Comparison of ENCODE assay signal across 21 mouse cellular contexts in genomic region chr13:13552020-13552419, GRCm38 (mm10). TPM values are rescaled to one million over a fixed set of nuclear protein-coding genes. Genes with fewer than 3 reads are reported as not detected.
DNase-seq lines count a peak whose midpoint lies in the region; ATAC-seq and TF ChIP-seq lines count a peak whose summit lies in the region.
"Had no signal": no experiment of that assay in that cellular context is flagged by ENCODE, and none has a peak within 500 bp of the region (broad histone marks: within the 10 kb centered on the region; RNA-seq: fewer than 3 reads in every experiment).

No protein-coding gene starts in this region.

- no peak for TF ChIP-seq EP300 in MEL (IDR thresholded peaks at IDR 0.05; ENCODE audit: low read depth in 1 of 2, low read length in 2 of 2)

- H3K4me1 ChIP-seq in lung, embryonic 16.5 days (replicated peaks; ENCODE audit: control insufficient read depth, insufficient read depth, low read length): peaks cover 7% of the 10 kb centered on the region; the same call in 1 of the 2 replicates
- peaks cover 6 to 13% of the 10 kb centered on the region in 2 experiments; a peak in 3 of 4 replicates for H3K4me1 ChIP-seq in MEL (ENCODE audit: control insufficient read depth in 1 of 2, insufficient read depth in 2 of 2, low read length in 2 of 2)
- H3K4me1 ChIP-seq: forebrain, embryonic 15.5 days; limb, embryonic 13.5 days; neural tube, embryonic 13.5 days had no signal

- no peak for TF ChIP-seq POLR2A in MEL (IDR thresholded peaks at IDR 0.05; ENCODE audit: control insufficient read depth in 1 of 2, insufficient read depth in 1 of 2, low read depth in 1 of 2, low read length in 2 of 2, poor library complexity in 1 of 2)

- no peak for TF ChIP-seq RAD21 in MEL (IDR thresholded peaks at IDR 0.05; ENCODE audit: low read depth, low read length)

- ATAC-seq in lung, embryonic 16.5 days (ENCODE audit: low read depth): 0 out of 2 replicates have a peak, but pooled peaks have one; percentile 32
- ATAC-seq: forebrain, embryonic 15.5 days had no signal

- H3K9ac ChIP-seq in lung, embryonic 16.5 days (ENCODE audit: low read length): no peak overlapping the region
- no peak overlapping the region for H3K9ac ChIP-seq in MEL (ENCODE audit: control insufficient read depth, low read depth, low read length, poor library complexity, severe bottlenecking)
- H3K9ac ChIP-seq: forebrain, embryonic 15.5 days; limb, embryonic 13.5 days; liver, embryonic 14.5 days; neural tube, embryonic 13.5 days had no signal

- H3K27ac ChIP-seq in lung, embryonic 16.5 days (ENCODE audit: low read length): no peak overlapping the region
- H3K27ac ChIP-seq in MEL (ENCODE audit: control insufficient read depth, low read depth, low read length): no peak overlapping the region
- H3K27ac ChIP-seq in macrophage: peak overlapping the region; percentile 76
- H3K27ac ChIP-seq: forebrain, embryonic 15.5 days; limb, embryonic 13.5 days; liver, embryonic 14.5 days; neural tube, embryonic 13.5 days had no signal

- H3K36me3 ChIP-seq in lung, embryonic 16.5 days (ENCODE audit: control insufficient read depth, insufficient read depth, low read length): no peaks in the 10 kb centered on the region
- H3K36me3 ChIP-seq in MEL (ENCODE audit: control insufficient read depth in 1 of 2, insufficient read depth in 2 of 2, low read length in 2 of 2): peaks cover 0 to 4% of the 10 kb centered on the region in 2 experiments; a peak in 2 of 4 replicates
- no peaks in the 10 kb centered on the region for H3K36me3 ChIP-seq in macrophage (ENCODE audit: inconsistent target)
- H3K36me3 ChIP-seq: forebrain, embryonic 15.5 days; limb, embryonic 13.5 days; neural tube, embryonic 13.5 days had no signal

- WGBS in lung, embryonic 16.5 days: 40% methylated on average over 3 of the region's 3 CpGs
- 72% methylated on average over 3 of the region's 3 CpGs for WGBS in macrophage (ENCODE audit: missing documents)

- no peaks in the 10 kb centered on the region for H3K9me3 ChIP-seq in lung, embryonic 16.5 days (ENCODE audit: control insufficient read depth, low read length)
- no peaks in the 10 kb centered on the region for H3K9me3 ChIP-seq in MEL (replicated peaks; ENCODE audit: insufficient read depth, low read length)
- H3K9me3 ChIP-seq: forebrain, embryonic 15.5 days; limb, embryonic 13.5 days; neural tube, embryonic 13.5 days had no signal

- H3K79me2 ChIP-seq in MEL (ENCODE audit: control insufficient read depth, insufficient read depth, low read length, poor library complexity): no peaks in the 10 kb centered on the region
- no peaks in the 10 kb centered on the region for H3K79me2 ChIP-seq in macrophage (ENCODE audit: inconsistent target)

- no peaks in the 10 kb centered on the region for H3K27me3 ChIP-seq in lung, embryonic 16.5 days (ENCODE audit: control insufficient read depth, insufficient read depth, low read depth, low read length)
- no peaks in the 10 kb centered on the region for H3K27me3 ChIP-seq in MEL (ENCODE audit: control insufficient read depth in 1 of 2, insufficient read depth in 2 of 2, low read length in 2 of 2)
- H3K27me3 ChIP-seq: forebrain, embryonic 15.5 days; limb, embryonic 13.5 days; neural tube, embryonic 13.5 days had no signal

- H3K4me2 ChIP-seq in lung, embryonic 16.5 days (ENCODE audit: low read depth, low read length): no peak overlapping the region
- H3K4me2 ChIP-seq: forebrain, embryonic 15.5 days; limb, embryonic 13.5 days; neural tube, embryonic 13.5 days had no signal

- H3K4me3 ChIP-seq in lung, embryonic 16.5 days (ENCODE audit: low read length): no peak overlapping the region
- H3K4me3 ChIP-seq in MEL (ENCODE audit: control insufficient read depth in 1 of 2, insufficient read depth in 1 of 2, low read depth in 2 of 2, low read length in 2 of 2) (no peak overlapping the region), macrophage (ENCODE audit: inconsistent target) (no peak overlapping the region)
- H3K4me3 ChIP-seq: forebrain, embryonic 15.5 days; limb, embryonic 13.5 days; neural tube, embryonic 13.5 days had no signal

- DNase-seq in adrenal gland, adult (ENCODE audit: inconsistent age in 2 of 2, low spot score in 1 of 2): peak; percentile 46 to 69
- DNase-seq in adrenal gland, postnatal 10 days: no peak
- DNase-seq in lung, postnatal 10 days: no peak
- peak; percentile 11 for DNase-seq in MEL (ENCODE audit: low read depth, low spot score)
- no peak for DNase-seq in frontal cortex, adult 2 months (ENCODE audit: extremely low spot score in 1 of 2, low spot score in 1 of 2)
- no peak for DNase-seq in kidney, adult 18-20 months
- DNase-seq: adrenal gland, postnatal 25 days; cerebellum, adult 11 months; cerebellum, postnatal 25 days; kidney, adult 8-10 months; kidney, postnatal 36 days; layer of hippocampus, adult 9-11 months; lung, postnatal 36 days; right cerebral cortex, postnatal 25 days; thymus, postnatal 36 days had no signal

- no peak for TF ChIP-seq CTCF in MEL (IDR thresholded peaks at IDR 0.05 in 2 of 3, conservative IDR thresholded peaks at IDR 0.05 in 1 of 3; ENCODE audit: control insufficient read depth in 1 of 3, insufficient read depth in 1 of 3, low read depth in 2 of 3, low read length in 3 of 3, poor library complexity in 1 of 3, severe bottlenecking in 1 of 3)

TF ChIP-seq in MEL, 35 proteins besides CTCF, POLR2A, EP300 and RAD21:
- TF ChIP-seq MAZ (IDR thresholded peaks at IDR 0.05; ENCODE audit: low read depth, low read length): no peak
- no peak for TF ChIP-seq MXI1 (IDR thresholded peaks at IDR 0.05; ENCODE audit: low read depth, low read length)
- TF ChIP-seq TBP (IDR thresholded peaks at IDR 0.05; ENCODE audit: low read depth, low read length): no peak
- TF ChIP-seq POLR2AphosphoS2 (IDR thresholded peaks at IDR 0.05; ENCODE audit: low read length): no peak
- no peak for TF ChIP-seq ZKSCAN1 (IDR thresholded peaks at IDR 0.05; ENCODE audit: low read depth, low read length)
- no peak for TF ChIP-seq CHD1 (IDR thresholded peaks at IDR 0.05; ENCODE audit: low read depth, low read length)
- no peak for TF ChIP-seq ZMIZ1 (IDR thresholded peaks at IDR 0.05; ENCODE audit: low read depth, low read length)
- no peak for TF ChIP-seq TCF12 (IDR thresholded peaks at IDR 0.05; ENCODE audit: low read depth, low read length)
- no peak for TF ChIP-seq MYB (IDR thresholded peaks at IDR 0.05; ENCODE audit: low read depth, low read length)
- no peak for TF ChIP-seq ELF1 (IDR thresholded peaks at IDR 0.05; ENCODE audit: low read depth, low read length)
- TF ChIP-seq KAT2A (conservative IDR thresholded peaks at IDR 0.05; ENCODE audit: low read depth, low read length): no peak
- no peak for TF ChIP-seq MEF2A (IDR thresholded peaks at IDR 0.05; ENCODE audit: extremely low read depth, insufficient replicate concordance, low read depth, low read length, poor library complexity, severe bottlenecking)
- TF ChIP-seq MYC (IDR thresholded peaks at IDR 0.05; ENCODE audit: low read depth, low read length): no peak
- no peak for TF ChIP-seq USF2 (IDR thresholded peaks at IDR 0.05; ENCODE audit: borderline replicate concordance in 1 of 2, insufficient read depth in 1 of 2, low read depth in 1 of 2, low read length in 2 of 2)
- no peak for TF ChIP-seq RCOR1 (IDR thresholded peaks at IDR 0.05; ENCODE audit: low read depth, low read length)
- no peak for TF ChIP-seq POLR2AphosphoS5 (IDR thresholded peaks at IDR 0.05; ENCODE audit: borderline replicate concordance, low read depth, low read length)
- TF ChIP-seq GATA1 (IDR thresholded peaks at IDR 0.05; ENCODE audit: low read depth, low read length): no peak
- TF ChIP-seq SIN3A (IDR thresholded peaks at IDR 0.05; ENCODE audit: low read length): no peak
- TF ChIP-seq ETS1 (IDR thresholded peaks at IDR 0.05; ENCODE audit: low read depth, low read length): no peak
- TF ChIP-seq SMC3 (IDR thresholded peaks at IDR 0.05; ENCODE audit: low read depth, low read length): no peak

RNA-seq across cellular contexts. Expression of gene Lyst, which starts 38.2 kb away (rescaled TPM):
- 10 to 100 TPM; 25.5 to 30.3 TPM for total RNA-seq in adrenal gland, postnatal 10 days (2021)
- 5.4 and 6.1 TPM in 2 replicates for polyA plus RNA-seq in lung, embryonic 16.5 days (2015; fragmentation: Nextera tagmentation; extraction: Ambion mirVana)
- total RNA-seq in MEL (2012; rRNA removed): 2.9 and 3.0 TPM in 2 replicates
- polyA plus RNA-seq in MEL (2012; ENCODE audit: insufficient read depth in 1 of 2, insufficient read length in 2 of 2, low read depth in 1 of 2, low replicate concordance in 2 of 2, missing spikeins in 1 of 2) (1 to 10 TPM in 1 of 2 experiments, not detected in 1; 3.1 TPM), macrophage (2018) (43.1 to 56.6 TPM (median 48.0 TPM) in 3 replicates)
- total RNA-seq in macrophage (2018; cell fraction: chromatin; rRNA removed): 1,000 to 10,000 TPM in 11 of 26 experiments, 100 to 1,000 TPM in 15; 472 to 1,464 (median 677) TPM
- 100 to 1,000 TPM in 11 of 26 experiments, 10 to 100 TPM in 15; 45.6 to 148 (median 84.8) TPM for total RNA-seq in macrophage (2018; cell fraction: cytosol; rRNA removed)
- 100 to 1,000 TPM; 185 to 692 (median 358) TPM for total RNA-seq in macrophage (2018; cell fraction: nucleus; rRNA removed)
- polyA plus RNA-seq in frontal cortex, adult 2 months (2012; rRNA removed): 12.2 and 12.3 TPM in 2 replicates

Comparison
In these comparisons a context has a peak if more than half of its experiments do, and no peak if none do; other contexts are left out.
1. DNase-seq: peak in adrenal gland, adult (2 of 2) and MEL (single experiment); none in adrenal gland, postnatal 10 days (single experiment), lung, postnatal 10 days (single experiment), frontal cortex, adult 2 months (0 of 2) and kidney, adult 18-20 months (single experiment).